Mouse (Mus musculus) cerebellum, postnatal 36 days (tissue): ENCODE measurements around the gene Chchd6.
A peak's percentile ranks its signal among the peaks of the same experiment; 100 is the strongest.

Experiments
- DNase-seq, 2 experiments: peaks; one replicate each; pipeline ENCODE4 v3.0.0; 2021 to 2022; ENCODE audit warnings: mixed read lengths in 2 of 2

Chchd6 gene

GRCm38 (mm10) chr6:89508263-89508662 is 87.2 kb downstream of the Chchd6 start:
- DNase-seq, result peak; percentile 25 to 41

GRCm38 (mm10) chr6:89499961-89500360 is 95.5 kb downstream of the Chchd6 start:
- no peak for DNase-seq

GRCm38 (mm10) chr6:89498764-89499516 is 96.5 kb downstream of the Chchd6 start:
- no peak for DNase-seq

GRCm38 (mm10) chr6:89496916-89497315 is 98.5 kb downstream of the Chchd6 start:
- no peak for DNase-seq

- no peak for DNase-seq
These were observed 103.1 kb downstream of the Chchd6 start for GRCm38 (mm10) chr6:89492368-89492767.

- no peak for DNase-seq
These were observed 105.1 kb downstream of the Chchd6 start for GRCm38 (mm10) chr6:89490369-89490768.

GRCm38 (mm10) chr6:89489533-89489932 is 105.9 kb downstream of the Chchd6 start:
- no peak for DNase-seq

- peak in 1 of 2 experiments; percentile 20 for DNase-seq
These were observed 109.4 kb downstream of the Chchd6 start for GRCm38 (mm10) chr6:89486055-89486454.

GRCm38 (mm10) chr6:89481192-89481591 is 114.3 kb downstream of the Chchd6 start:
- no peak for DNase-seq

- DNase-seq, result peak in 1 of 2 experiments; percentile 54
These were observed 127.5 kb downstream of the Chchd6 start for GRCm38 (mm10) chr6:89467908-89468307.

- DNase-seq, result peak; percentile 68 to 69
These were observed 128.2 kb downstream of the Chchd6 start for GRCm38 (mm10) chr6:89467290-89467689.

GRCm38 (mm10) chr6:89466875-89467274 is 128.6 kb downstream of the Chchd6 start:
- no peak for DNase-seq

GRCm38 (mm10) chr6:89466053-89466708 is 129.3 kb downstream of the Chchd6 start:
- DNase-seq, result peak; percentile 84 to 86

GRCm38 (mm10) chr6:89462223-89462760 is 133.2 kb downstream of the Chchd6 start:
- peak in 1 of 2 experiments; percentile 29 for DNase-seq

- DNase-seq, result no peak
These were observed 133.9 kb downstream of the Chchd6 start for GRCm38 (mm10) chr6:89461250-89462222.

GRCm38 (mm10) chr6:89459634-89460033 is 135.8 kb downstream of the Chchd6 start:
- DNase-seq, result no peak

GRCm38 (mm10) chr6:89457601-89458000 is 137.9 kb downstream of the Chchd6 start:
- DNase-seq, result no peak

GRCm38 (mm10) chr6:89456409-89456961 is 139.0 kb downstream of the Chchd6 start:
- DNase-seq, result no peak

GRCm38 (mm10) chr6:89455523-89456000 is 139.9 kb downstream of the Chchd6 start:
- DNase-seq, result no peak

GRCm38 (mm10) chr6:89454437-89454836 is 141.0 kb downstream of the Chchd6 start:
- DNase-seq, result no peak

- peak in 1 of 2 experiments; percentile 40 for DNase-seq
These were observed 142.3 kb downstream of the Chchd6 start for GRCm38 (mm10) chr6:89452976-89453674.
